Mouse (Mus musculus) left cerebral cortex, postnatal 4 days (tissue): Measurements from ENCODE around the gene Usp47. TPM values are rescaled to one million over a fixed set of nuclear protein-coding genes. Genes with fewer than 3 reads are reported as not detected.

Experiments
- DNase-seq: peaks from one replicate; pipeline ENCODE4 v3.0.0-alpha.2; 2022
- intact Hi-C: fragments of 180-260 bp; cut with DNase I; formaldehyde crosslinking; loops from one replicate; pipeline ENCODE4 v1.15.1; 2025
- total RNA-seq, 2 experiments: library from RNA; stranded (reverse); gene quantifications; 2 replicates each; pipeline ENCODE4 v1.2.3; 2021

Usp47 gene
- total RNA-seq, 2 experiments from 2014 or later = 97.2 to 104 TPM

DNA sequence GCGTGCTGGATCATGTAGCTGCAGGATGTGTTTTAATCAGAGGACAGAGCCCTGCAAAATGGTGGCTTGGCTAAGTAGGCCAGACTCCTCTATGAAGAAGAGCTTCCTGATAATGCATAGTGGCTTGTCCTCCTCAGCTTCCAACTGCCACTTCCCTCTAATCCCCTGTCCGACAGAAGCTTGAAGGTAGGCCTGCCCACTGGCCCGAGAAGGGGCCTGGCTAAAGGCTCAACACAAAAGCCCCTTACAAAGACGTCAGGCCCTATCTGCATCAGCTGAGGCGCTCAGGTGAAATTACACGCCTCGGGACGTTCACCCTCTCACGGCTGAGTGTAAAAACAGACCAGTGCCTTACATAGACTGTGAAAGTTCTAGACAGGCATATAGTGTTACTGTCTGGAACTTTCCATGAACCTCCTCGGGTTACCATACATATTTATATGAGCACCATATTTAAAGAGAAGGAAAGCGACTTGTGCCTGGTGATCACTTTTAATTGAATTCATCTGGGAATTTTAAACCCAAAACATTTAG is 121.4 kb downstream of the Usp47 start:
- no peak for DNase-seq
- intact Hi-C loops = no loop called here

DNA sequence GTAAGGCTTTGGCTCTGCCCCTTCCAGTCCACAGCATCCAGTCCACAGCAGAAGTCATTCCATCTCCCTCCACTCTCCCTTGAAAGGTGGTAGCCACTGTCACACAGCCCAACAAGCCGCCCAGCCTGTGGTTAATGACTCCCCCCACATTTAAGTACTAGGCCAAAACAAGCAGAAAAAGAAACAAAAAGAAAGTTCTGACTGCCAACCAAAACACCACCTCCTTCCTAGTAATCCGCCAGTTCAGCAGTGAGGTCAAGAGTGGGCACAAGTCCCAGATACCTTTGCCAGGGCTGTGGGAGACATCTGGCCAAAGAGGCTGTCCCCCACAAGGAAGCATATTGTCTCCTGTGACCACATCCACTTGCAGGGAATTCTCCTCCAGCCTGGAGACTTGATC is 124.7 kb downstream of the Usp47 start:
- no peak for DNase-seq
- intact Hi-C loops = no loop called here

DNA sequence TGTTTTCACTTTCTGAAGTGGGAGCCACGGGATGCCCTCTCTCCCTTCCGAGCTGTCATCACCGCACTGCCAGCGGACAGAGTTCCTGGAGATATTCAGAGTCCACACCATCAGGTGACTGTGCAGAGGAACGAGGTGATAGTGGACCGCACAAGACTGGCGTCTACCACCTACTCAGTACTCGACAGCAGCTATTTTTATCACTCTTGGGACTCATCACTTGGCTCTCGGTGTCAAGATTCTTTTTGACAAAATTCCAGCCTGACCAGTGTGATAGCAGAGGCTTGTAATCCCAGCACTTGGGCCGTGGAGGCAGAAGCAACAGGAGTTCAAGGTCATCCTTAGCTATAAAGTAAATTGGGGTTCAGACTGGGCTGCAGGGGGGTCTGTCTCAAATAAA is 125.8 kb downstream of the Usp47 start:
- no peak for DNase-seq
- intact Hi-C loops = no loop called here

DNA sequence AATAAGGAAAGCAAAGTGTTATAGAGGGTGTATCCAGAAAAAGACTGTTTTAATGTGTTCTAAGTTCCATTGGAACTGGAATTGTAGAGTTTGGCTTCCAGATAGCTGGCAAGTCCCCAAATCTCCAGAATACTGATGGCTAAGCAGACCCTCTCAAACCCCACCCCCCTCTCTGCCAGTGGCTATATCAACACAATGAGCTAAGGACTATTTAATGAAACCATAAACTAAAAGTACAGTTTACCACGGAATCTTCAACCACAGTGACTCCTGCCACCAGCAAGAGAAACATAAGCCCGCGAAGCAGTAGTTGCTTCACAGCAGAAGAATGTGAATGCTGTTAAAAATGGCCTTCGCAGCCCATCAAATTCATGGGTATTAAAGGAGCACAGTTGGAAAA is 131.1 kb downstream of the Usp47 start:
- no peak for DNase-seq
- intact Hi-C loops = no loop called here

DNA sequence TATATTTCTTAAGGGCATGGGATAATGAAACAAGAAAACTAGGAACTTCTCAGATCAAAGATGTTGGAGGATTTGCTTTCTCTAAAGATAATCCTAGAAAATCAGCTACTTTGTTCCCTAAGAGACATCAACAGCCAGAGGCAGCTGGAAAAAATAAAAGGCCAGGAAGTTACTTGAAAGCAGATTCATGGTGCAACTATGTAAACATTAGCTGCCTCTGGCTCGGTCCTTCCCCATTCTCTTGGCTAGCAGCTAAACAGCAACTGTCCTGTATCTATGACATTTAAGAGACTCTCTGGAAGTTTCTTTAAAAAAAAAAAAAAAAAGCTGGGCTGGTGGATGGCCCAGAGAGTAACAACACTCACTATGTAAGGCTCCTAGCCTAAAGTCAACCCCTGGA is 131.9 kb downstream of the Usp47 start:
- DNase-seq = no peak
- intact Hi-C loops = no loop called here

DNA sequence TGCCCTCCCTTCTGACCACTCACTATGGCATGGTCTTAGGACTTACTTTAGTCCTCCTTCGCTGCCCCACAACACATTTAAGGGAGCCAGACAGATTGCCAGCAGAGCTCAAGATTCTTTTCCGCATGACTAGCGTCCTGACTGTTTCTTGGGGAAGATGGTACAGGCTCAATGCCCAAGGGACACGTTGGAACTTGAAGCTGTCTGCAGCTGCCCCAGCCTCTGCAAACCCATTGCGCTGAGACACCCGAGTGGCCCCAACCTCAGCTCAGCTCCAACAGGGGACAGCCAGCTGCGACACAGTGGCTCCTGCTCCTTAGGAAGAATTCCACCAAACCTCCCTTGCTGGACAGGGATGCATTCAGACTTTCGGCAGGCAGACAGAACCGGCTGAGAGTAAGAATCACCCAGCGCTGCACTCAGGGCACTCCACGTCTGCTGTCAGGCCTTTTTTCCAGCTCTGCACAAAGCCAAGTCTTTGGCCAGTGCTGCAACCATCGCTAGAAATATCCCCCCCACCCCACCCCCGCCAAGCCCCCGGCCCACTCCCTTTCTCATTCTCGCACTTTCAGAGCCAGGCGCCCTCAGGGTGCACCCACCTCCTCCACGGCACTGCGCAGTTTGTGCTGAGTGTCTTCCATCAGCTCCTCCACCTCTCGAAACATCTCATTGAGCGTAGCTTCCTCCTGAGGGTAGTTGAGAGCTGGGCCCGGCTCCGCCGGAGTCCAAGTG is 134.4 kb downstream of the Usp47 start:
- intact Hi-C loops = no loop called here

DNA sequence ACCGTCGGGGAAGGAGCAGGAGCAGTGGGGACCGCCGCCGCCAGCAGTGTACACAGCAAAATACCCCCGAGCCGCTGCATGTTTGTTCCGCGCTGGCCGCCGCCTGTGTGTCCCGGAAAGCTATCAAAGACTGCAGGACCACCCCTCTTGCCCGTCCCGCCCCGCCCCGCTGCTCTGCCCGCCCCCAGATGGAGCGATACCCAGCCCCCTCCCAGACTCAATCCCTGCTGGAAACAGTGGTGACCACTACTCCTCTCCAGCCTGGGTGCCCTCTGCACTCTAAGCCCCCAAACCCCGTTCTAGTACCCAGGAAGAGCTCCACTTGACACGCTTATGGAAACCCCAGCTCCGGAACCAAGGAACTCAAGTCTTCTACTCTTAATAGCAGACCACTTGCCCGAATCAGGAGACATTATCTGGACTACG is 135.0 kb downstream of the Usp47 start:
- intact Hi-C loops = no loop called here
- DNase-seq = peak; percentile 44

More for the DNA sequence above, 134.4 kb downstream of the Usp47 start:
- DNase-seq = no peak

DNA sequence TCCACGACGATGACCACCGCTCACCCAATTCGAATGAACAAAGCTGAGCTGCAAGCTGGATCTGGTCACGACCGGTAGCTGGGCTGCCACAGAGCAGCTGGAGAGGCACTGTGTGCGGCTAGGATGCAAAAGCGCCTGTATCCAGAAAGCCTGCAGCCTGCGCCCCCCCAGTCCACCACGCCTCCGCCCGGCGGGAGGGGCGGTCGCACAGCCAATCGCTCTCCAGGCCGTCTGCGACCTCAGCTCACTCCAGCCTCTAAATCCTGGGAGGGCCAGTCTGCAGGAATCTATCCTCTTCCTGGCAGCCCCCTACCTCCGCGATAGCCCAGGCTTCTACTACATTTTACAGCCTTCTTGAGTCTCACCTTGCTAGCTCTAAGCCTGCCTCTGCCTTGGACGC is 135.6 kb downstream of the Usp47 start, which contains the start of gene Dkk3:
TSS of gene Dkk3 (minus strand) at position 116 of the 400 bp plus-strand sequence.
- DNase-seq = peak; percentile 44
- intact Hi-C loops = no loop called here

DNA sequence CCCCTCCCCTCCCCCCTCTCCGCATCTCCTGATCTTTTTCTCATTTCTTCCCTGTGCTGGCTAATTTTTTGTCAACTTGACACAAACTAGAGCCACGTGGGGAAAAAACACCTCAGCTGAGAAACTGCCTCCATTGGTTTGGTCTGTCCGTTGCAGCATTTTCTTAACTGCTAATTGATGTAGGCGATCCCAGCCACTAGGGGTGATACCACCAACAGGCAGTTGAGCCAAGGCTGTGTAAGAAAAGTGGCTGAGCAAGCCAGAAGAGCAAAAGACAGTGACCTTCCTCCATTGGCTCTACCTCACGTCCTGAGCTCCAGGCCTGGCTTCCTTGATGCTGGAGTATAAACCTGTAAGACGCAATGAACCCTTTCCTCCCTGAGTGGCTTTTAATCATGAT is 136.5 kb downstream of the Usp47 start:
- intact Hi-C loops = no loop called here

More for the DNA sequence above, 136.5 kb downstream of the Usp47 start:
- no peak for DNase-seq

Other genes with a start within 250 kb of the Usp47 start
- gene Galnt18, start 243.5 kb upstream of the Usp47 start, total RNA-seq = 10 to 100 TPM; 28.9 to 30.6 TPM
- 10 to 100 TPM; 58.4 to 59.0 TPM for gene Dkk3, start 135.6 kb downstream of the Usp47 start, total RNA-seq
- 100 to 1,000 TPM; 109 to 114 TPM for gene Mical2, start 202.4 kb downstream of the Usp47 start, total RNA-seq